Mouse (Mus musculus): ENCODE results near the gene Tnfsf4. TPM values are rescaled to one million over a fixed set of nuclear protein-coding genes. Genes with fewer than 3 reads are reported as not detected.

Gene Tnfsf4
- polyA plus RNA-seq, 1 experiment from 2014 or later: 0.08 TPM

- Histone ChIP-seq H3K9ac (ENCODE audit: low read depth, low read length) (no peak overlapping the region), H3K27me3 (replicated peaks; ENCODE audit: control insufficient read depth, insufficient read depth, low read length) (no peaks in the 10 kb centered on the region), H3K36me3 (ENCODE audit: control insufficient read depth, insufficient read depth, low read length) (no peaks in the 10 kb centered on the region), H3K4me2 (ENCODE audit: low read depth, low read length) (no peak overlapping the region), H3K4me1 (ENCODE audit: control insufficient read depth, insufficient read depth, low read length) (no peaks in the 10 kb centered on the region), H3K4me3 (ENCODE audit: low read depth, low read length) (no peak overlapping the region), H3K9me3 (ENCODE audit: control insufficient read depth, low read length) (no peaks in the 10 kb centered on the region), H3K27ac (replicated peaks; ENCODE audit: low read depth, low read length) (no peak overlapping the region)
- no peak for ATAC-seq (ENCODE audit: low read depth)
- WGBS: 72% methylated on average over 10 of the region's 10 CpGs
- DNase-seq (ENCODE audit: low spot score): no peak
Observed at GRCm38 (mm10) chr1:161392906-161393305, 2.3 kb upstream of the Tnfsf4 start.

- Histone ChIP-seq H3K4me2 (ENCODE audit: low read depth, low read length) (no peak overlapping the region), H3K27me3 (replicated peaks; ENCODE audit: control insufficient read depth, insufficient read depth, low read length) (no peaks in the 10 kb centered on the region), H3K9ac (ENCODE audit: low read depth, low read length) (no peak overlapping the region), H3K36me3 (ENCODE audit: control insufficient read depth, insufficient read depth, low read length) (no peaks in the 10 kb centered on the region), H3K9me3 (ENCODE audit: control insufficient read depth, low read length) (no peaks in the 10 kb centered on the region), H3K27ac (replicated peaks; ENCODE audit: low read depth, low read length) (no peak overlapping the region), H3K4me3 (ENCODE audit: low read depth, low read length) (no peak overlapping the region), H3K4me1 (ENCODE audit: control insufficient read depth, insufficient read depth, low read length) (no peaks in the 10 kb centered on the region)
- ATAC-seq (ENCODE audit: low read depth) (no peak), DNase-seq (ENCODE audit: low spot score) (peak; percentile 58)
- 56% methylated on average over 3 of the region's 5 CpGs for WGBS
Observed at GRCm38 (mm10) chr1:161395610-161396009, 401 bp downstream of the Tnfsf4 start.

- no peak overlapping the region for H3K9ac ChIP-seq (ENCODE audit: low read depth, low read length)
- 73% methylated on average over 10 of the region's 10 CpGs for WGBS
- H3K36me3 ChIP-seq (ENCODE audit: control insufficient read depth, insufficient read depth, low read length): no peaks in the 10 kb centered on the region
- H3K9me3 ChIP-seq (ENCODE audit: control insufficient read depth, low read length): no peaks in the 10 kb centered on the region
- no peak overlapping the region for H3K4me3 ChIP-seq (ENCODE audit: low read depth, low read length)
- DNase-seq (ENCODE audit: low spot score) (no peak), ATAC-seq (ENCODE audit: low read depth) (no peak)
- H3K27me3 ChIP-seq (replicated peaks; ENCODE audit: control insufficient read depth, insufficient read depth, low read length): no peaks in the 10 kb centered on the region
- H3K4me1 ChIP-seq (ENCODE audit: control insufficient read depth, insufficient read depth, low read length): no peaks in the 10 kb centered on the region
- no peak overlapping the region for H3K27ac ChIP-seq (replicated peaks; ENCODE audit: low read depth, low read length)
- H3K4me2 ChIP-seq (ENCODE audit: low read depth, low read length): no peak overlapping the region
Observed at GRCm38 (mm10) chr1:161396351-161396750, 1.1 kb downstream of the Tnfsf4 start.

GRCm38 (mm10) chr1:161400126-161400525 is 4.9 kb downstream of the Tnfsf4 start:
- Histone ChIP-seq H3K4me2 (ENCODE audit: low read depth, low read length) (no peak overlapping the region), H3K9ac (ENCODE audit: low read depth, low read length) (no peak overlapping the region), H3K36me3 (ENCODE audit: control insufficient read depth, insufficient read depth, low read length) (no peaks in the 10 kb centered on the region), H3K9me3 (ENCODE audit: control insufficient read depth, low read length) (peaks cover 7% of the 10 kb centered on the region; the same call in 1 of the 2 replicates), H3K4me1 (ENCODE audit: control insufficient read depth, insufficient read depth, low read length) (no peaks in the 10 kb centered on the region), H3K27me3 (replicated peaks; ENCODE audit: control insufficient read depth, insufficient read depth, low read length) (no peaks in the 10 kb centered on the region), H3K4me3 (ENCODE audit: low read depth, low read length) (no peak overlapping the region), H3K27ac (replicated peaks; ENCODE audit: low read depth, low read length) (no peak overlapping the region)
- 25% methylated on average over 6 of the region's 6 CpGs for WGBS
- DNase-seq (ENCODE audit: low spot score): peak; percentile 84
- peak; percentile 63; the same call in 1 of the 2 replicates for ATAC-seq (ENCODE audit: low read depth)

- 29% methylated on average over 2 of the region's 2 CpGs for WGBS
- no peak overlapping the region for H3K4me3 ChIP-seq (ENCODE audit: low read depth, low read length)
Observed at GRCm38 (mm10) chr1:161403061-161403460, 7.9 kb downstream of the Tnfsf4 start.

GRCm38 (mm10) chr1:161406480-161406879 is 11.3 kb downstream of the Tnfsf4 start:
- WGBS: 75% methylated on average over 1 of the region's 1 CpGs
- ATAC-seq (ENCODE audit: low read depth) (no peak), DNase-seq (ENCODE audit: low spot score) (no peak)
- Histone ChIP-seq H3K4me3 (ENCODE audit: low read depth, low read length) (no peak overlapping the region), H3K9ac (ENCODE audit: low read depth, low read length) (no peak overlapping the region), H3K36me3 (ENCODE audit: control insufficient read depth, insufficient read depth, low read length) (no peaks in the 10 kb centered on the region), H3K9me3 (ENCODE audit: control insufficient read depth, low read length) (peaks cover 10% of the 10 kb centered on the region; the same call in 1 of the 2 replicates), H3K4me1 (ENCODE audit: control insufficient read depth, insufficient read depth, low read length) (no peaks in the 10 kb centered on the region), H3K4me2 (ENCODE audit: low read depth, low read length) (no peak overlapping the region), H3K27me3 (replicated peaks; ENCODE audit: control insufficient read depth, insufficient read depth, low read length) (no peaks in the 10 kb centered on the region), H3K27ac (replicated peaks; ENCODE audit: low read depth, low read length) (no peak overlapping the region)

More at GRCm38 (mm10) chr1:161403061-161403460, 7.9 kb downstream of the Tnfsf4 start:
- no peak overlapping the region for H3K27ac ChIP-seq (replicated peaks; ENCODE audit: low read depth, low read length)
- H3K9ac ChIP-seq (ENCODE audit: low read depth, low read length): no peak overlapping the region
- H3K36me3 ChIP-seq (ENCODE audit: control insufficient read depth, insufficient read depth, low read length): no peaks in the 10 kb centered on the region
- H3K4me2 ChIP-seq (ENCODE audit: low read depth, low read length): no peak overlapping the region
- no peak for ATAC-seq (ENCODE audit: low read depth)
- no peaks in the 10 kb centered on the region for H3K4me1 ChIP-seq (ENCODE audit: control insufficient read depth, insufficient read depth, low read length)
- peaks cover 10% of the 10 kb centered on the region; the same call in 1 of the 2 replicates for H3K9me3 ChIP-seq (ENCODE audit: control insufficient read depth, low read length)
- no peak for DNase-seq (ENCODE audit: low spot score)
- no peaks in the 10 kb centered on the region for H3K27me3 ChIP-seq (replicated peaks; ENCODE audit: control insufficient read depth, insufficient read depth, low read length)

- H3K9ac ChIP-seq (ENCODE audit: low read depth, low read length): no peak overlapping the region
- H3K36me3 ChIP-seq (ENCODE audit: control insufficient read depth, insufficient read depth, low read length): no peaks in the 10 kb centered on the region
- ATAC-seq (ENCODE audit: low read depth) (no peak), DNase-seq (ENCODE audit: low spot score) (peak; percentile 14)
- H3K27me3 ChIP-seq (replicated peaks; ENCODE audit: control insufficient read depth, insufficient read depth, low read length): no peaks in the 10 kb centered on the region
- H3K4me3 ChIP-seq (ENCODE audit: low read depth, low read length): no peak overlapping the region
- no peaks in the 10 kb centered on the region for H3K4me1 ChIP-seq (ENCODE audit: control insufficient read depth, insufficient read depth, low read length)
- H3K4me2 ChIP-seq (ENCODE audit: low read depth, low read length): no peak overlapping the region
- H3K9me3 ChIP-seq (ENCODE audit: control insufficient read depth, low read length): no peaks in the 10 kb centered on the region
- H3K27ac ChIP-seq (replicated peaks; ENCODE audit: low read depth, low read length): no peak overlapping the region
Observed at GRCm38 (mm10) chr1:161419926-161420325, 24.7 kb downstream of the Tnfsf4 start.

GRCm38 (mm10) chr1:161420646-161421045 is 25.4 kb downstream of the Tnfsf4 start:
- Histone ChIP-seq H3K9me3 (ENCODE audit: control insufficient read depth, low read length) (no peaks in the 10 kb centered on the region), H3K36me3 (ENCODE audit: control insufficient read depth, insufficient read depth, low read length) (no peaks in the 10 kb centered on the region), H3K4me1 (ENCODE audit: control insufficient read depth, insufficient read depth, low read length) (no peaks in the 10 kb centered on the region), H3K4me2 (ENCODE audit: low read depth, low read length) (no peak overlapping the region), H3K27me3 (replicated peaks; ENCODE audit: control insufficient read depth, insufficient read depth, low read length) (no peaks in the 10 kb centered on the region), H3K27ac (replicated peaks; ENCODE audit: low read depth, low read length) (no peak overlapping the region), H3K4me3 (ENCODE audit: low read depth, low read length) (no peak overlapping the region), H3K9ac (ENCODE audit: low read depth, low read length) (no peak overlapping the region)
- no peak for ATAC-seq (ENCODE audit: low read depth)
- DNase-seq (ENCODE audit: low spot score): no peak
- 84% methylated on average over 9 of the region's 9 CpGs for WGBS

GRCm38 (mm10) chr1:161426277-161427056 is 31.3 kb downstream of the Tnfsf4 start:
- H3K9me3 ChIP-seq (ENCODE audit: control insufficient read depth, low read length): no peaks in the 10 kb centered on the region
- no peak overlapping the region for H3K27ac ChIP-seq (replicated peaks; ENCODE audit: low read depth, low read length)
- H3K27me3 ChIP-seq (replicated peaks; ENCODE audit: control insufficient read depth, insufficient read depth, low read length): no peaks in the 10 kb centered on the region
- peak; percentile 66 for DNase-seq (ENCODE audit: low spot score)
- H3K36me3 ChIP-seq (ENCODE audit: control insufficient read depth, insufficient read depth, low read length): no peaks in the 10 kb centered on the region
- no peak overlapping the region for H3K4me3 ChIP-seq (ENCODE audit: low read depth, low read length)
- ATAC-seq (ENCODE audit: low read depth): peak; percentile 26; the same call in 1 of the 2 replicates
- 50% methylated on average over 4 of the region's 4 CpGs for WGBS
- no peak overlapping the region for H3K4me2 ChIP-seq (ENCODE audit: low read depth, low read length)
- H3K9ac ChIP-seq (ENCODE audit: low read depth, low read length): no peak overlapping the region
- no peaks in the 10 kb centered on the region; the same call in 1 of the 2 replicates for H3K4me1 ChIP-seq (ENCODE audit: control insufficient read depth, insufficient read depth, low read length)

Measured in embryonic facial prominence, embryonic 14.5 days (tissue).